Mouse (Mus musculus) olfactory bulb, adult 2 months (tissue): ENCODE measurements around the gene Amdhd2.

Experiments
- CTCF ChIP-seq: fragments of 200-500 bp; IDR thresholded peaks from 2 replicates; pipeline ENCODE4 v1.5.1; 2012; ENCODE audit warnings: low read depth, mild to moderate bottlenecking, low read length, moderate library complexity; ENCODE audit not compliant: insufficient read depth
- POLR2A ChIP-seq: fragments of 200-500 bp; IDR thresholded peaks from 2 replicates; pipeline ENCODE4 v1.6.1; 2012; ENCODE audit warnings: mild to moderate bottlenecking, low read depth, low read length, moderate library complexity; ENCODE audit not compliant: insufficient read depth

GRCm38 (mm10) chr17:24199741-24200140 lies 36.2 kb upstream of the Amdhd2 start:
- TF ChIP-seq CTCF, result no peak
- no peak for TF ChIP-seq POLR2A
